Mouse (Mus musculus): ENCODE data around the gene Tgif2.
"Not testable (repeated sequence)": the region's sequence is repeated elsewhere in the genome, so short reads cannot be mapped to it uniquely, and the experiment has no call there.

Gene Tgif2

DNA sequence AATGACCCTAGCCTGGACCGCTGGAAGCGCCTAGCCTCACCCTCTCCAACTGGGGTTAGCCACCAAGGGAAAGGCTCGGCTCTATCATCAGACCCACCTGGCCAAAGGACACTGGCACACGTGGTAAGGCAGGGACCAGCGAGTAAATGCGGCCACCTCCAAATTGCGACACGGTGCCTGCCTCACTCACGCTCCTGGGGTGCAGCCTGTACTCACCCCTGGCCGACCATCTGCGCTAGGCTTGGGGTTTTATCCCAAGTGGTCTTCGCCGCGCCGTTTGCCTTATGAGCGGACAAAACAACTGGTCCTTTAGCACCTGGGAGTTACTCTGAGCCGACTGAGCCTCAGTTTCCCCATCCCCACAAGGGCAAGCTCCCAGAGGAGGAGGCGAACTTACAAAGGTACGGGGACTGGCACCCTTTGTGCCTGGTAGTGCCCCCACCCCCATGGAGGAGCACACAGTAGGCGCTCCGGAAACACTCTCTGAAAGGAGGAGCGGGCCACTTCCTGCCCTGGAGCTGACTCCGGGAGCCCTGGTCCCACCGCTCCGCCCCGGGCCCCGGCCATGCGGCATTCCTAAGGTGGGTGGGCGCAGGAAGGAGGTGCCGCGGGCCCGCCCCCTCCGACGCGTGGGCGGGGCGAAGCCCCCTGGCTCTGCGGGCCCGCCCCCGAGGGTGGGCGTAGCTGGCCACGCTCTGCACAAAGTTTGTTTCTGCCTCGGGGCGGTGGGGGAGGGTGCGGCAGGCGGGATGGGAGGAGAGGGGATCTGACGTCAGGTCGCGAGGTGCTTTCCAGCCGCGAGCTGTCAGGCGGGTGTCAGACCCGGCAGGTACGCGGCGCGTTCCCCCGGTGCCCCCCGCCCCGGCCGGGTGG is at the start of gene Tgif2:
Gene Tgif2, plus strand, starts transcription at position 689 of the 873 bp plus-strand sequence.
- DNase-seq (ENCODE audit: extremely low spot score): peak; percentile 98

DNA sequence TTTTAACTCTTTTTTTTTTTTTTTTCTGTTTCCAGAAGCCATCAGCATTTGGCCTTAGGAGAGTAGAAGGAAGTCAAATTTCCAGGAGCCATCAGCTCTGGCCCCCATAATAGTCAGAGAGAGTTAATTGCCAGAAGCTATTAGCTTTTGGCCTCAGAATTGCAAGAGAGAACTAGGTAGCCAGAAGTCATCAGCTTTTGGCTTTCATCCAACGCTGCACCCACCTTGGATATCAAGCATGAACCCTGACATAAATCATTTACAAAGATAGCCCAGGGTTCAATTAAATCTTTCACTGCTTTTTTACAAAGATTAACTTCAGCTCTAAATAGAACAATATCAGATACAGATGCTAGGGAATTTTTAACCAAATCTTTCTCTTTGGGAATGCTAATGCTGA is 41.3 kb upstream of the Tgif2 start:
- DNase-seq (ENCODE audit: extremely low spot score): no peak

DNA sequence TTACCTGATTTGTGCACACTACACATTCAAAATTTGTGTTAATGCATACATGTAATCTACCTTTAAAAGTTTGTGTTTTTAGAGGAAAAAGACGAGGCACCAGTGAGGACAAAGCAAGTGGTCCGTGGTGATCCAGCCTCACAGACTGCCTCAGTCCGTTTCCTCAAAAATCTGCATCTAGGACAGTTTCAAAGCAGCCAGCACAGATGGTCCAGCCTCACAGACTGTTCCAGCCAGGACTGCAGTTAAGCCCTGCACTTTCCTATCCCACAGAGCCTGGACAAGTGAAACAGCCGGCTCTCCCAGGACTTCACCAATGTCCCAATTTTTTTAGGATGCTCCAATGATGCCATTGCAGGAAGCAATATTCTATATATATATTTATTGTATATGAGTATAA is 38.8 kb upstream of the Tgif2 start:
- no peak for DNase-seq (ENCODE audit: extremely low spot score)

DNA sequence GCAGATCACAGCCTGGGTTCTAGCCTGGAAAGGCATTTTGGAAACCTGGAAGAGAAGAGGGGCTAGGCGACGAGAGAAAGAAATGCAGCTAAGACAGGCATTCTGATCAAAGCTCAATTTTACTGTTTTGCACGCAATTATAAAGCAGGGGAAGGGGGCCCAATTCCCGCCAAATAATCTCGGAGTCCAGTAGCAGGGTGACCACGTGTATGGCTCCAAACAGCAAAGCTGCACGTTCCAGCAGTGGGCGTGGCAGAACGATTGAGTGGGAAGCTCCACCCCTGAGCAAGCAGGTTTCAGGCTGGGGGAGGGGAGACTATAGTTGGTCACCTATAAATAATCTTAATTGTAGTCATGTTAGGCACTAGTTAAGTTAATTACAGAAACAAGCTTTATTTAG is 37.7 kb upstream of the Tgif2 start:
- not testable (repeated sequence) for DNase-seq (ENCODE audit: extremely low spot score)

DNA sequence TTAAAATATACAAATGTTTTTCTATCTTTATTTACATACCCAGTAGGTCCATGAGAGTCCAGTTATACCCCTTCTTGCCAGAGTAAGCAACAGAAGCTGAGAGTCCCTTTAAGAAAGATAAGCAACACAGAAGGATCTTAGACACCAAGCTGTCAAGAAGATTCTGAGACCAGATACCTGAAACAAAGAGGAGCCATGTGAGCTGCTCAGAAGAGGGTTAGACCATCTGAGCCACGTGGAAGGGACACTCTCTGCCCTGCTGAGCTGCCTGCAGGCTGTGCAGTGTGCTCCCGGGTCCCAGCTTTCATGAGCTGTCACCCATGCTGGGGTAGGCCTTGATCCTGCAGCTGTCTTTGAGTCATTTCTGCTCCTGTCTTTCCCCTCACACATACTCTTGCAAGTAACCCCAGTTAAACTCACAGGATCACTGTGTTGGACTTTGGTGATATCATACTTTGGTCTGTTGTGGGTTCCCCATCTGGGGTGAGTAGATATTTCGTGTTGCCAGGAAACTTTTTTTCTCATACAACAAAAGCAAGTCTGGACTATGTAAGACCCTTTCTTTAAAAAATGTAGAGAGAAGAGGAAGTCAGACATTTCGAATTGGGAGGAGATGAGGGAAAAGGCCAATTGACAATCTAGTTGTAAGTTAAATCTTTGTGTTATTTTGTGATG is 36.0 kb upstream of the Tgif2 start:
- no peak for DNase-seq (ENCODE audit: extremely low spot score)

DNA sequence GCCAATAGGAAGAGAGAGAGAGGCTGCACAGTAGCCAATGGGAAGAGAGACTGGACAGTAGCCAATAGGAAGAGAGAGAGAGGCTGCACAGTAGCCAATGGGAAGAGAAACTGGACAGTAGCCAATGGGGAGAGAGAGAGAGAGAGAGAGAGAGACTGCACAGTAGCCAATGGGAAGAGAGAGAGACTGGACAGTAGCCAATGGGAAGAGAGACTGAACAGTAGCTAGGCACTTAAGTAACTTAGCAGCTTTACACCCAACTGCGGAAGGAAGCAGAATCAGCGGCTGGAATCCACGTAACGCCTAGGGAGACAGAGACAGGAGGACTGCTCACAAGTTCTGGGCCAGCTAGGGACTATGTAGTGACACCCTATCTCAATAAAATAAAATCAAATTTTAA is 35.2 kb upstream of the Tgif2 start:
- no peak for DNase-seq (ENCODE audit: extremely low spot score)

DNA sequence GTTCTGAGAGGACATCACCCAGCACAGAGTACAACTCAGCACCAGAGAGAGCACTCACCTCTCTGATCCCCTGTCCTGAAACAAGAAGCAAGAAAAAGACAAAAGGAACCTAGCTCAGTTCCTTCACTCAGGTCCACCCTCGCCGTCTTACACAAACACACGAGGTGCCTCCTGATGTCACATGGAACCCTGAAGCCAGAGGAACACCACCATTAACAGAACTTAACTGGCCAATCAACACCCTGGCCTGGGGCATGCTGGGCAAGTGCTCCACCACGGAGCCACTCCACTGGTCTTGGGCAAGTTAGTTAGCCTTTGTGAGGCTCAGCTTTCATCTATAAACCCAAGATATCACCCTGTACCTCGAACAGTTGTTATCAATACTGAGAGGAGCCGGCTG is 32.9 kb upstream of the Tgif2 start:
- no peak for DNase-seq (ENCODE audit: extremely low spot score)

DNA sequence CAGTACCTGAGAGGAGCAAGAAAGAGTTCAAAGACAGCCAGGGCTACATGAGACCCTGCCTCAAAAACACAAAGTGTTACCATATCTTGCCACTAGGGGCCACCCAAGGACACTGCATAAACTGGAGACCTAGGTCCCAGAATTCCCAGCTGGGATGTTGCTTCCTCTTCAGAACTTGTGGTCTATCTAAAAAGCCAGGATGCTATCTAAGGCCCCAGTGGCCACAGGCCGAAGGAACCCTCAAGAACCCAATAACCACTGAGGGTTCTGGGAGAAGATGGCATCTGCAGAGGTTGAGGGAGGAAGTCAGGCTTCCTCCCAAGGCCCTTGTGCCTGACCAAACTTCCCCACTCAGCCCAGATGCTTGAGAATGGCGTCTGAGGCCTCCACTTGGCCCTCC is 30.2 kb upstream of the Tgif2 start:
- DNase-seq (ENCODE audit: extremely low spot score): peak; percentile 75

DNA sequence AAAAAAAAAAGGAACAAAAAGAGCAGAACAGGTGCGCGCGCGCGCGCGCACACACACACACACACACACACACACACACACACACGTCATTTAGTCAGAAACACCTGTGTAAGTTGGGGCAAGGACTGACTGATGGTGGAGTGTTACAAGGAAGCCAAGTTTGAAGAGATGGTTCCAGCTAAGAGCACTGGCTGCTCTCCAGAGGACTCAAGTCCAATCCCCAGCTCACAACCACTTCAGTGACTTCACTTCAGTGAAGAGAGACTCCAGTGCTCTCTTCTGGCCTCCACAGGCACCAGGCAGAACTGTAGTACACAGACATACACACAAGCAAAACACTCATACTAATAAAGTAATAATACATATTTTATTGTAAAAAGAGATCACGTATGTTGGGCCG is 29.1 kb upstream of the Tgif2 start:
- DNase-seq (ENCODE audit: extremely low spot score): no peak

DNA sequence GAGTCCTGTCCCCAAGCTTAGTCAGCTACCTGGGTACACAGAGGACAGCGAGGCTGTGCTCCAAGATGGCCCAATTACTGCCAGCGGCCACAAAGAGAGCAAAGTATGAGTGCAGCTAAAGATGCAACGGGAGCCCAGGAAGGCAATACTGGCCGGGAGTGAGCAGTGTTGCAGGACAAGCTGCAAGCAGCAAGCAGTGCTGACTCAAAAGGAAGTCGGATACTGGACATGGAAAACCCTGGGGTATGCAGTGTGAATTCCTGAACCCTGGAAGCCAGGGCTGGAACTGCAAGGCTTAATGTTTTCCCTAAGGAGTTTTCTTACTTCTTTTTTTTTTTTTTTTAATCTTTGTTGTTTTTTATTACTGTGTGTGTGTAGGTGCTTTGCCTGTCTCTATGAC is 28.3 kb upstream of the Tgif2 start:
- no peak for DNase-seq (ENCODE audit: extremely low spot score)

DNA sequence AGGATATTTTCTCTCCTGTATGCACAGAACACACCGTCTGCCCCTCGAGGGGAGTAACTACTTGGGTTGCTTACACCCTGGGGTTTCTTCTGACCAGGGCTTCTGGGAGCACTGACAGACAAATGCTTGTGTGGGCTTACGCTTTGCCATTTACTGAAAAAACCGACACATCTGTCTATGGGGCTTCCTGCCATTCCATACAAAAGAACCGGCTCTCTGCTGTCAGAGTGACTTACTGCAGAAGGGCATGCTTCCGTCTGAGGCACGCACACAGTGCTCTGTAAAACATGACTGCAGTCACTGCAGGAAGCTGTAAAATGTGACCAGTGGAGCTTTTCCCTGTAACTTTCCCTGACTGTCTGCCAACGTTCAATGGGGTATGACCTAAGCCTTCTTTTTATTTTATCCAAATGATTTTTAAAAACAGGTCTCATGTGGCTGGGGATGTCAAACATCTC is 25.4 kb upstream of the Tgif2 start:
- peak; percentile 19 for DNase-seq (ENCODE audit: extremely low spot score)

DNA sequence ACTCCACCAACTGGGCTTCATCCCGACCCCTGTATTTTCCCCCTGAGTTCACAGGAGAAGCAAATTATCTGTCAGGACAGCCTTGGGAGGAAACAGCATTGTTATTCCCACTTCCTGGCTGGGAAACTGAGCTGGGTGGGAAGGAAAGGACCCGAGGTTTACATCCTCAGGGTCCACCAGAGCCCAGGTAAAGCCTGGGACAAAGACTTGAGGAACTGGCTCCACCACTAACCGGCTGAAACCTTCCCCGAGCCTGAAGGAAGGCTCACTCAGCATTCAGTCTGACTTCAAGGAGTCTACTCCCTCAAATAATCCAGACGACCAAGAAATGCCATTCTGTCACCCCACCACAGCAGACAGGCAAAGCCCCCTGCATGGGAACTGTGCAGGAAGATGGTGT is 24.9 kb upstream of the Tgif2 start:
- DNase-seq (ENCODE audit: extremely low spot score): peak; percentile 10

DNA sequence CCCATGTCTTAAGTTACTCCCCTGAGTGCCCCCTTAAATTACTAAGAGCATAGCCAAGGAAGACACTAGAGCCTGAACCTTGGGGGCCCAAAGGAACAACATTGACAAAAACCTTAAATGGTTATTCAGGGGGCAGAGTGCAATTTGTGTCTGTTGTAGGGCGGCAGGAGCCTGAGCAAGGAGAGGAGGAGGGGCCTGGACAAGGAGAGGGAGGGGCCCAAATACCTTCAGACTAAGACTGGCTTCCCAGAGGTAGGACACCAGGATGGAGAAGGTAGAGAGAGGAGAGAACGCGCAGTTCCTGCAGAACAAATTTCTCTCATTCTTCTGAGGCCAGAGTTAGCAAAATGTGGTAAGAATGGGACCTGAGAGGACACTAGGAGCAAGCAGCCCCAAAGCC is 24.4 kb upstream of the Tgif2 start:
- no peak for DNase-seq (ENCODE audit: extremely low spot score)

DNA sequence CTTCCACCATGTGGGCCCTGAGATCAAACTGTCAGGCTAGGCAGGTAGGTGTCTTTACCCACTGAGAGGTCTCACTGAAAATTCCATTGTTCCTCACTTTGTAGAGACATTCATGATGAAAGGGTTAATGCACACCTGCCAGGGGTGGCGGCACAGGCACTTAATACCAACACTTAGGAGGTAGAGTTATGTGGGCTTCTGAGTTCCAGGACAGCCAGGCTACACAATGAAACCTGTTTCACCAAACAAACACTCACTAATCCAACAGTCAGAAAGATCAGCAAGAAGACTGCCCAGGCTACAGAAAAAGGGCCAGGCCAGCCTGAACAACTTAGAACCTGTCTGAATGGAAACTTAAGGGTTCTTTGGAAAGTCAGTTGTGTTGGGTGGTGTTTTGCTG is 23.7 kb upstream of the Tgif2 start:
- DNase-seq (ENCODE audit: extremely low spot score): no peak

DNA sequence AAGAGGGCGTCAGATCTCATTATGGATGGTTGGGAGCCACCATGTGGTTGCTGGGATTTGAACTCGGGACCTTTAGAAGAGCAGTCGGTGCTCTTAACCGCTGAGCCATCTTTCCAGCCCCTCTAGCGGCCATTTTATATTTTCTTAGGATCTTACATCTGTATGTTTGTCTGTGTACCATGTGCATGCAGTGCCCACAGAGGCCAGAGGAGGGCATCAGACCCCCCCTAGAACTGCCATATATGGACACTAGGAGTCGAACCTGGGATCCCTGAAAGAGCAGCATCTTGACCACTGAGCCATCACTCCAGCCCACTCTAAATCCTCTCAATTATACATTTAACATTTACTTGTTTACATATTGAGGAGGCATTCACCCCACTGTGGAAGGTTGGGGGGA is 14.7 kb upstream of the Tgif2 start:
- DNase-seq (ENCODE audit: extremely low spot score): not testable (repeated sequence)

DNA sequence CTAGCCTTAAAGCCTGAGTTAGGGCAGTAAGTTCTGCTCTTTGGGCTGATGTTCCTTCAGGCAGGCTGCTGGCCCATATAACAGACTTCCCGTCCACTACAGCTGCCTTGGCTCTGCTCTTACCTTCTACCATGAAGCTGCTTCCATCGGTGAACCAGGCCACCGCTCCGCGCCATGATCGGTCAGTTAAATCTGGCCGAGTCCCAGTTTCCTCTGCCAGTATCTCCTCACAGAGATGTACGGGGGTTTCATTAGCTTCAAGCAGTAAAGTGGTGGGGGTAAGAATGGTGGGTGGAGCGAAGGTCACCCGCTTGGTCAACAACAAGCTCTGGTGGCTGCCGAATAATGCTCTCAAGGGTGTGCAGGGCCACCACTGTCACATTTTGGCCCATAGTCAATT is 5.5 kb upstream of the Tgif2 start:
- no peak for DNase-seq (ENCODE audit: extremely low spot score)

DNA sequence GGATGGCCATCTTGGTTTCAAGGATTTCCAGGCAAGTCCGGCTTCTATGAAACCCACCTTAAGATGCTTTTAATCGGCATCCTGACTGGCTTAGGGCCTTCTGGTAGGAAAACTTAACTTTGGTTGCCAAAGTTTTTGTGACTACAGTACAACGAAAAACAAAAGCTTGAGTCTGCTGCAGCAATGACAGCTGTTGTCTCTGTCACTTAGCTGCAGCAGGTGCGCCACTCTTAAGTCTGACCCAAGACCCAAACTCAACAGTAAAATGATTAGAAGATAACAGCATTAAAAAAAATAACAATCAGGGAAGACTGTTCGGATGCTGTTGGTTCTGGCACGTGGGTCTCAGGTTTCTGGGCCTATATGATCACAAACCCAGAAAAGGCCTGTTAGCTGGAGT is 968 bp upstream of the Tgif2 start:
- DNase-seq (ENCODE audit: extremely low spot score): no peak

DNA sequence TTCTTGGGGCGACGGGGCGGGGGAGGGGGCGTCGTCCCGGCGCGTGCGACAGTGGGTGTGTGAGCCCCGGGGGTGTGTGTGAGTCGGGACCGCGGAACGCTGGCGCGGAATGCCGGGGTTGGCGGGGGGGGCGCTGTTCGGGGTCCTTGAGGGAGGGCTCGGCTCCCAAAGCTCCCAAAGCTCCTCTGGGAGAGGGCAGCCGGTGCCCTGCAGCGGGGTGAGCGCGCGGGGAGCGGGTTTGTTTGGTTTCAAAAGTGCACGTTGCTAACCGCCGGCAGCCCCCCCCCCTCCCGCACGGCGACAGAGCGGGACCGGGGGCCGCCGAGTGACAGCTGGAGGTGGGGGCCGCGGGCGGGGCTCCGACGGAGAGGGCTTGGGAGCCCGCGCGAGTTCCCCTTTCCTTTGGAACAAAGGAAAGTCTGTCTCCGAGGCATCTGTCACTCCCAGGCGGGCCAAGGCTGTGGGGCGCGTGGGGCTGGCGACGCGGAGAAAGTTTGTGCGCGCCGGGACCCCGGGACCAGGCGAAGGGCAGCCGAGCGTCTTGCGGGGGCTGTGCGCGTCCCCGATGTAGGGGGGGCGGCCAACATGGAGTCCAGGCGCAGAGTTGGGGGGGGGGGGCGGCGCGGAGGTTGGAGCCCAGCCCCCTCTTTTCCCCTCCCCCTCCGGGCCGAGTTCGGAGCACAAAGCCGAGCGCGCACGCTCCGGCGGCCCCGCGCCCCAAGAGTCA is 657 bp downstream of the Tgif2 start:
- DNase-seq (ENCODE audit: extremely low spot score): peak; percentile 85

DNA sequence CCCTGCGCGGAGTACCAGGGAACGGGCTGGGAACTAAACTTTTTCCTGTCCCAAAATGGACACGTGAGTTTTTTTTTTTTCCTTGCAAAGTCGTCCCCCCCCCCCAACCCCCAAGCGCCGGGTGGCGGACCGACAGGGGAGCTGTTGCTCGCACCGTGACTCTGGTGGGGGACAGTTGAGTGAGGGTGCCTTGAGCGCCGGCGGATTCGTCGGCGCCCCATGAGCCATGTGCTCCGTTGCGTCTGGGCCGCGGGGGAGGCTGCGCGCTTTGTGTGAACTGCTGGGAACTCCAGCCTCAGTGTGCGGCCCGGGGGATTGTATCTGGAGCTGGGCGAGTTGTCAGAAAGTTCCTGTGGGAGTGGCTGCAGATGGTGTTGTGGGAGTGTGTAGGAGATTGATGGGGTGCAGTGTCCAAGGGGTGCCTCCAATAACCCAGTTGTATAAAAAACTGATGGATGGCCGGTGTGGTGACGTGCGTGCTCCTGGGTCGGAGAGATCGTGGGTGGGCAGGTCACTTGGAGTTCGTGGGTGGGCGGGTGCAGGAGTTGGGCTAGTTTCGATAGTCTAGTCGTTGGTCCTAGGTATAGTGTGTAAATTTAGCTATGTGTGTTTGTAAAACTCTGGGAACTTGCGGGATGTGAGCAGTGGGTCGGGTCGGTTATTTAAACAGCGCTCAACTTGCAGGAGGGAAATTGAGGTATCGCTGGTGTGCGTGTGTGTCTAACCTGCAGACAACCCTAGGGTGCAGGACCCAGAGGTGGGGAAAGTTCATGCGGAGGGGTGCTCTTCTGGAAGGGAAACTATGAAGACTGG is 1.4 kb downstream of the Tgif2 start:
- peak; percentile 63 for DNase-seq (ENCODE audit: extremely low spot score)

DNA sequence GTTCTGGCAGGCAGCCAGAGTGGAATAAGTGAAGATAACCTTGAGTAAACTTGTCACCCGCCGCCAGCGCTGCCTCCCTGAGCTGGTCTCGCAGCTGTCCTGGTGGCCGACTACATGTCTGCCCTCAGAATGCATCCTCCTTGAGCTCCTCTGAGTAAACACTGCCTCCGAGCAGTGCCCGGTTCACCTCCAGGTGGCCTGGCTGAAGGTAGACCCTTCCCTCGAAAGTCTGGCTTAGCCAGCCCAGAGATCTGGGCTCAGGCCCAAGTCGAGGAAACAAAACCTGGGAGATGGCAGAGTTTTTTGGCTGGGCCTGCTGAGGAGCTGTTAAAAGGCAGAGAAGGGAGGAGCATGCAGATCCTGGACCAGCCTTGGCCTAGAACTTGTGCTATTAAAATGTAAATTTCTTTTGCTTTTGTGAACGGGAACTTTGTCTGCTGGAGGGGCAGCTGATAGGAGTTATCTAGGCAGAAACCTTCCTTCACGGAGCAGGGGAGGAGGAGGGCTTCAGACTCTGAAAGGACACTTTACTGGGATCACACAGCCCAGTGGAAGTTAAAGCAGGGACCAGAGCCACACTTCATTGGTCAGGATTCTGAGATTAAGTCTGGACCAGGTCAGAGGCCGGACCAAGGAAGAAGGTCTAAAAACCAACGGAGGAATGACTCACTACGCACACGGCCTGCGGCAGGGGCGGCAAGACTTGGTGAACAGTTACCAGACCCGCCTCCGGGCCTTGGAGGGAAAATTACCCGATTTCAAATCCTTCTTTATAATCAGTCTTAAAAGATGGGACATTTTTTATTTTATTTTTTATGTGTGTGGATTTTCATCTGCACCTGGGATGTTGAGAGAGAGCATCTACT is 2.3 kb downstream of the Tgif2 start:
- DNase-seq (ENCODE audit: extremely low spot score): peak; percentile 52

DNA sequence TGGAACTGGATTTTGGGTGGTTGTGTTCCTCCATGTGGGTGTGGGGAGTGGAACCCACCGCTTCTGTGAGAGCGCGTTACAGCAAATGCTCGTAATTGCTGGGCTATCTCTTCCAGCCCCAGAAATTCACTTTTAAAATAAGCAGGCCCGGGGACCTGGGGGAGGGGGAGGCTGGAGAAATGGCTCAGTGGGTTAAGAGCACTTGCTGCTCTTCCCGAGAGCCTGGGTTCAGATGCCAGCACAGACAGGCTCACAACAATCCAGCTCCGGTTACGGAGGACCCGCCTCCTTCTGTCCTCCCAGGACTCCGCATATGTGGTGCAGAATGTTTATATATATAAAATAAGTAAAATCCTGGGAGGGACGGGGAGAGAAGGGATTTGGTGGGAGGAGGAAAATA is 2.9 kb downstream of the Tgif2 start:
- peak; percentile 36 for DNase-seq (ENCODE audit: extremely low spot score)
